Mouse (Mus musculus): ENCODE measurements around the gene Klhl33. TPM values are rescaled to one million over a fixed set of nuclear protein-coding genes. Genes with fewer than 3 reads are reported as not detected.
"Not testable (repeated sequence)": the region's sequence is repeated elsewhere in the genome, so short reads cannot be mapped to it uniquely, and the experiment has no call there.

Gene Klhl33
- polyA plus RNA-seq (2011; ENCODE audit: insufficient read depth, insufficient read length, low replicate concordance, missing spikeins): 0.29 TPM in 1 of 2 replicates, not detected in the other

DNA sequence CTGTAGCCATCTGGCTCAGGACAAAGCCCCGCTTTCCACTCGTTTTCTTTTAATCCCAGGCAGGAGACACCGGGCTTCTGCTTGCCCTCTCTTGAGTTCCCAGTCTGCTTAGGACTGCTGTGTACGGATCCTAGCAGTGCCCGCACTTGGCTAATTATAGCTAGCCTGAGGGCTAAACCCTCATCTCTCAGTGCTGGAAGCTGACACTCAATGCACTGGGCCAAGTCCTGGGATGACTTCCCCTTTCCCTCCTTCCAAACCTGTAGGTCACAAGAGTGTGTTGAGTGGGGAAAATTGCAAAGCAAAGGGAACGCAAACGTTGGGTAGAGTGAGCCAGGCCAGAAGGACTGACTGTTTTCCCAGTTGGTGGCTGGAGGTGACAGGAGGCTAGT lies at the start of gene Klhl33:
TSS of gene Klhl33 (minus strand) at position 134 of the 392 bp plus-strand sequence.
- H3K4me3 ChIP-seq (replicated peaks; ENCODE audit: control insufficient read depth, low read depth, low read length): no peak within 1 kb of the TSS
- peak within 1 kb of the TSS; percentile 23 for H3K27ac ChIP-seq (ENCODE audit: control insufficient read depth, insufficient read depth, low read depth, low read length, poor library complexity)
- peaks cover 5% of the 10 kb centered on the region for H3K4me1 ChIP-seq (ENCODE audit: control insufficient read depth, insufficient read depth, low read length)
- WGBS: 52% methylated on average over 7 of the region's 7 CpGs
- TF ChIP-seq POLR2A (IDR thresholded peaks at IDR 0.05; ENCODE audit: borderline replicate concordance, control insufficient read depth, low read depth, low read length) (no peak), CTCF (IDR thresholded peaks at IDR 0.05; ENCODE audit: control insufficient read depth, insufficient read depth, low read length) (no peak)

DNA sequence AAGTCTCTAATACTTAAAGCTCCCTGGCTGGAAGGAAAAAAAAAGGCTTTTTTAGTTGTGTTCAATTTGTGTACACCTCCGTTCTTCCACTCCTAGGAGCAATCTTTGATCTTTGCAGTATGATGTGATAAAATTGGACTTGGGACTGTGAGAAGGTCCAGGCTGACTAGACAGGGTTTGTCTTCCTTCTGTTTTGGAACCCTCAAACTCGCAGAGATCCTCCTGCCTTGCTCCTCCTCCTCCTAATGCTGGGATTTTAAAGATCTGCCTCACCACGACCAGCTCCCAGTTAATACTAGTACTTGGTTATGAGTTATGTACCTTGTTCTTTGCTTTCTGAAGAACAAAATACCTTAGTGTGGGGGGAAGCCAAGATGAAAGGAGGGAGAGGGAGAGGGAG lies 48.2 kb upstream of the Klhl33 start:
- H3K4me1 ChIP-seq (ENCODE audit: control insufficient read depth, insufficient read depth, low read length): not testable (repeated sequence)
- Histone ChIP-seq H3K4me3 (replicated peaks; ENCODE audit: control insufficient read depth, low read depth, low read length) (peak overlapping the region; percentile 76), H3K27ac (ENCODE audit: control insufficient read depth, insufficient read depth, low read depth, low read length, poor library complexity) (peak overlapping the region; percentile 38; the same call in 1 of the 2 replicates)
- 2% methylated on average over 3 of the region's 3 CpGs for WGBS

DNA sequence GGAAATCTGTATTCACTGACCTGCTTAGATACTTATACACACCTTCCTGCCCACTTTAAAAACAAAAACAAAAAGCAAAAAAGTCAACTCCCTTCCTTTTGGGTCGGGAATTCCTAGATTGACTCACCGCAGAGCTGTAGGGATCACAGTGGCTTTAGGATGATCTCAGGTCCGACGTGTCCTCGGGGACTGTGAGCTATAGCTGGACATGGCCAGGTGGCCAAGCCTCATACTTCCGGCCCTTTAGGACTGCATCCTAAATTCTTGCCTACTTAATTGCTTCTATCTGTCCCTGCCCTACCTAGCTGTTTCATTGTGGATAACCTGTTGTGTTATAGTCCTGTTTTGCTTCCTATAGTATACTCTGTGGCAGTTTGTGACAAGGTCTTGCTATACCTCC lies 47.8 kb upstream of the Klhl33 start:
- 3% methylated on average over 6 of the region's 6 CpGs for WGBS
- Histone ChIP-seq H3K27ac (ENCODE audit: control insufficient read depth, insufficient read depth, low read depth, low read length, poor library complexity) (peak overlapping the region; percentile 95; the same call in 1 of the 2 replicates), H3K4me3 (replicated peaks; ENCODE audit: control insufficient read depth, low read depth, low read length) (peak overlapping the region; percentile 81)
- H3K4me1 ChIP-seq (ENCODE audit: control insufficient read depth, insufficient read depth, low read length): not testable (repeated sequence)

DNA sequence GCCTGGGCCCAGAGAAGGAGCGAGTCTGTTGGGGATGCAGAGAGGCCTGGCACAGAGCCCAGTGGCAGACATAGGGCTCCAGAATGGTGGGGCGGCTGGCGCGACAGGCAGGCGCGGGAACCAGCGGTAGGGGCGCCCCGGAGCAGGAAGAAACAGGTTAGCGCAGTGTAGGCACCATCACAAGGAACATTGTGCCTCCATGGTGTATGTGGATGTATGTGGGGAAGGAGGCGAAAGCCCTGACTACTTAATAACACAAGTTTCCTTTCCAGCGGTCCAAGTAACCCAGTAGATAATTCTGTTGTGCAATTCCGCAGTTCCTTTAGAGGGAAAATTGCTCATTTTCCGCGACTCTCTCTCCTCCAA lies 47.3 kb upstream of the Klhl33 start:
- H3K4me1 ChIP-seq (ENCODE audit: control insufficient read depth, insufficient read depth, low read length): not testable (repeated sequence)

DNA sequence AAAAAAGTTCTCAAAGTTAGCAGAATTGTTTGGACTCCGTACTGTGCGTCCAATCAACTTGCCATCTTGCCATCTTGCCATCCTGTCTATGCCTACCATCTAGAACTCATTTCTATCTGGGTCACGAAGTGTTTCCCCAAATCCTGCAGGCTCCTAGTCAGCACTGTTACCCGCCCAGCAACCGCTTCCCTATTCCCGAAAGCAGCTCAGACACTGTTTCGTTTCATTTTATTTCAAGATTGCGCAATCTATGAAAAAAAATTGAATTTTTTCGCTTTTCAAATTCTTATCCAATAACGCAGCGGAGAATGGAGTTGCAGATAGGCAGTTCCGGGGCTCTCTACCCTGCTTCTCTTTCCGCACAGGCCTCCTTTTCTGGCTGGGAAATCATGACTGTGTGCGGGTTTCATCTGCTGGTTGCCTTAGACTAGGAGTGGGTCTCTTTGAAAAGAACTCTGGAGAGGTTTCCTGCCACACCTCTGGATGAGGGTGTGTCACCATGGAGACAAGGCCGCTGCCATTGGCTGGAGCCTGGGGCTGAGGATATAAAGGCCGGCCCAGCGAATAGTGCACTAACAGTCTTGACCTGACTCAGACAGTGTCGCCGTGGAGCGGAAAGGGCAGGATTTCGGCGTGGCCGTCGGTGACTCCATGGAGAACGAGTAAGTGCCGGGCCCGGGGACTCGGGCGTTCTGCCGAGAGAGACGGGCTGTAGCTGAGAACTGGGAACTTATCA lies 46.8 kb upstream of the Klhl33 start, which contains the start of gene Gm49342:
TSS of gene Gm49342 (plus strand) at position 586 of the 736 bp plus-strand sequence.
- H3K4me3 ChIP-seq (replicated peaks; ENCODE audit: control insufficient read depth, low read depth, low read length): peak within 1 kb of the TSS; percentile 81
- no peaks in the 10 kb centered on the region; the same call in 1 of the 2 replicates for H3K4me1 ChIP-seq (ENCODE audit: control insufficient read depth, insufficient read depth, low read length)
- under 1% methylated on average over 31 of the region's 31 CpGs for WGBS
- peak within 1 kb of the TSS; percentile 95 for H3K27ac ChIP-seq (ENCODE audit: control insufficient read depth, insufficient read depth, low read depth, low read length, poor library complexity)
- TF ChIP-seq CTCF (IDR thresholded peaks at IDR 0.05; ENCODE audit: control insufficient read depth, insufficient read depth, low read length) (peak; percentile 47; the same call in 1 of the 2 replicates), POLR2A (IDR thresholded peaks at IDR 0.05; ENCODE audit: borderline replicate concordance, control insufficient read depth, low read depth, low read length) (peak; percentile 100)

More for the DNA sequence above, 47.3 kb upstream of the Klhl33 start:
- peak overlapping the region; percentile 95 for H3K27ac ChIP-seq (ENCODE audit: control insufficient read depth, insufficient read depth, low read depth, low read length, poor library complexity)
- 0% methylated on average over 15 of the region's 15 CpGs for WGBS
- H3K4me3 ChIP-seq (replicated peaks; ENCODE audit: control insufficient read depth, low read depth, low read length): peak overlapping the region; percentile 65

DNA sequence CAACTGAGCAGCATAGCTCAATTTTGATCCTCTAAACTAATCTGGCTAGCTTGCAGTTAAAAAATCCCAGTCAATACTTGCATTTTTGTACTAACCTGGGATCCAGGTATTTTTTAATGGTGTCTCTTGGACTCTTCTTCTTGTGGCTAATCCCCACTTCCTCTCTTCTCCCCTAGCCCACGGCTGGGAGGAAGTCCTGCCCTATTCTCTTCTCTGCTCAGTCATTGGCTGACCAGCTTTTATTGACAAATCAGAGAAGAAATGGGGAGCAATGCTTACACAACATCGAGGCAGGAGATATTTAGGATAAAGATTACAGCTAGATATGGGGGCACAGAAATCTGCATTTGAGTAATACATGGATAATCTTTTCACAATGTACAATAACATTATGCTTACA lies 41.6 kb upstream of the Klhl33 start:
- Histone ChIP-seq H3K4me3 (replicated peaks; ENCODE audit: control insufficient read depth, low read depth, low read length) (no peak overlapping the region), H3K4me1 (ENCODE audit: control insufficient read depth, insufficient read depth, low read length) (no peaks in the 10 kb centered on the region; the same call in 1 of the 2 replicates)
- WGBS: 7% methylated on average over 2 of the region's 2 CpGs

DNA sequence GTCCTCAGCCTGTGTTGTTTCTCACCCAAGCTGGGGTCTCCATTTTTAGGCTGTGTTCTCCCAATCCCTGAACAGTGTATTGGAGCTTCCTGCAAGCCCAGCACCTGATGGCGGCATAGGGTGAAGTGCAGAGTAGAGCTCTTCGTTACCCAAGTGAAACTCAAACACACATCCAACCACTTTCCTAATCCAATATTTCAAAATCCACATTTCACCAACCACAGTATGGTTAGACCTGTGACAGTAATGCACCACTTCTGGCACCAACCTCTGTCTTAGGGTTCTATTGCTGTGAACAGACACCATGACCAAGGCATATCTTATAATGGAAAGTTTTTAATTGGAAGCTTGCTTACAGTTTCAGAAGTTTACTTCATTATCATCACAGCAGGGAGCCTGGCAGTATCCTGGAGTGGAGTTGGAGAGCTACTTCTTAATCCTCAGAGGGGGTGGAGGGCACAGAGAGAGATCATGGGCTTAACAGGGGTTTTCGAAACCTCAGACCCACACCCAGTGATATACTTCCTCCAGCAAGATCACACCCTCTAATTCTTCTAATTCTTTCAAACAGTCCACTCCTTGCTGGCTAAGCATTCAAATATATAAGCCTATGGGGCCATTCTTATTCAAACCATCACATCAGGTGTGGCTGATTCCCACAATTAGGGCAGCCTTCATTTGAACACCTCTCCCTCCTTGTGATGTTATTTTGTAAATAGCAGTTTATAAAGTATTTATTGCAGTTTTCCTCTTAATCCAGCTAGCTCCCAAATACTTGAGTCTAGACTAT lies 41.0 kb upstream of the Klhl33 start:
- Histone ChIP-seq H3K4me1 (ENCODE audit: control insufficient read depth, insufficient read depth, low read length) (no peaks in the 10 kb centered on the region; the same call in 1 of the 2 replicates), H3K4me3 (replicated peaks; ENCODE audit: control insufficient read depth, low read depth, low read length) (peak overlapping the region; percentile 33), H3K27ac (ENCODE audit: control insufficient read depth, insufficient read depth, low read depth, low read length, poor library complexity) (no peak overlapping the region)
- TF ChIP-seq POLR2A (IDR thresholded peaks at IDR 0.05; ENCODE audit: borderline replicate concordance, control insufficient read depth, low read depth, low read length) (no peak), CTCF (IDR thresholded peaks at IDR 0.05; ENCODE audit: control insufficient read depth, insufficient read depth, low read length) (no peak)
- 52% methylated on average over 3 of the region's 3 CpGs for WGBS

More for the DNA sequence above, 41.6 kb upstream of the Klhl33 start:
- no peak for TF ChIP-seq POLR2A (IDR thresholded peaks at IDR 0.05; ENCODE audit: borderline replicate concordance, control insufficient read depth, low read depth, low read length)
- TF ChIP-seq CTCF (IDR thresholded peaks at IDR 0.05; ENCODE audit: control insufficient read depth, insufficient read depth, low read length): no peak
- H3K27ac ChIP-seq (ENCODE audit: control insufficient read depth, insufficient read depth, low read depth, low read length, poor library complexity): no peak overlapping the region

DNA sequence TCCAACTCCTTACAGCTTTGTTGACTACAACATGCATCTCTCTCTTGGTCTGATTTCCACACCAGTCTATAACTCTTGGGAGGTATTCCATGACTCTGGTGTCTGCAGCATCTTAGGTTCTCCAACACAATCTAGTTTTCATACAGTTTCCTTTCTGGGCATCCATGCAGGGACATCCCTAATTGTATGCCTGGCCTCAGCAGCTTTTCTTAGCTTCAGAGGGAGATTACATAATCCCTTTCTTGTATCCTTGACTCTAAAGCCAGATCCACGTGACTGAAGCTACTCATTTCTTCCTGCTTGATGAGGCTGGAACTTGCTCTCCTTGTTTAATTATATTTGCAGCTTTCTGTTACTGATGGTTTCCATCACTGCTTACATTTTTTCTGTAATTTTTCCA lies 39.3 kb upstream of the Klhl33 start:
- 35% methylated on average over 1 of the region's 1 CpGs for WGBS
- Histone ChIP-seq H3K4me1 (ENCODE audit: control insufficient read depth, insufficient read depth, low read length) (peaks cover 1% of the 10 kb centered on the region), H3K4me3 (replicated peaks; ENCODE audit: control insufficient read depth, low read depth, low read length) (no peak overlapping the region), H3K27ac (ENCODE audit: control insufficient read depth, insufficient read depth, low read depth, low read length, poor library complexity) (no peak overlapping the region)
- TF ChIP-seq POLR2A (IDR thresholded peaks at IDR 0.05; ENCODE audit: borderline replicate concordance, control insufficient read depth, low read depth, low read length) (no peak), CTCF (IDR thresholded peaks at IDR 0.05; ENCODE audit: control insufficient read depth, insufficient read depth, low read length) (no peak)
